Mouse (Mus musculus): ENCODE measurements around the gene Prrc2a.
A peak's percentile ranks its signal among the peaks of the same experiment; 100 is the strongest.

Prrc2a gene

DNA sequence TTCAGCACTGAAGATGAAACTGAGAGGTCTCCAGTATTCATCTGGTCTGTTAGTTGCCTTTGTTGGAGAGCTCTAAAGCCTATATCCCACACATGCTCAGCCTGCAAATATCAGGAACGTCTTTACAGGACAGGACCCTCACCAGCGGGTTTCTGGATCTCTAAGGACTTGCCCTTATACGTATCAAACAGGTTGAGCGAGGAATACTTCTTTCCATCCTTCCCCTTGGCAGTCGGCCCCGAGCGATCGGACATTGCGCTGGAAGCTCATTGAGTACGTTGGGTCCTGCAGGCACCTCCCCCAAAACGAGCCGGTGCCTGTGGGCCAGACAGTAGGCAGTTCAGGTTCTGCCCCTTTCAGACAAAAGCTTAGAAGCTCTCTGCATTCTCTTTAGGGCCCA is 2.0 kb downstream of the Prrc2a start:
- no peak for DNase-seq (ENCODE audit: low spot score in 2 of 2)

DNA sequence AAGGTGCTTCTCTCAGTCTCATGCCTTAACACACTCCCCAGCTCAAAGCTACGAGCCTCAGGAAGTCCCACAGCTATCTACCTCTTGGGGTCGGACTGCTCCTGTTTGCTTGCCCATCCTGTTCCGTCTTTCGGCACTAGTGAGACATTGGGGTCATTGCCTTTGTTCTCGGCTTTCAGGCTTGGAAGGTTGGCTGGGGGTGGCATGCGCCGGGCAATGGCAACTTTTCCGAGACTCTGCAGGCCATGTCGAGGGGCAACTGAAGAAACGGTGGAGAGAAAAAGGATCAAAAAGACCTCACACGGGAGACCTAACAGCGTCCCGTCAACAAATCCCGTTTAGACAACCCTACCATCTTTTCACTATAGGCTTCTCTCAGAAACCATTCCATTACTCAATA is 2.6 kb downstream of the Prrc2a start:
- DNase-seq (ENCODE audit: low spot score in 2 of 2): no peak

DNA sequence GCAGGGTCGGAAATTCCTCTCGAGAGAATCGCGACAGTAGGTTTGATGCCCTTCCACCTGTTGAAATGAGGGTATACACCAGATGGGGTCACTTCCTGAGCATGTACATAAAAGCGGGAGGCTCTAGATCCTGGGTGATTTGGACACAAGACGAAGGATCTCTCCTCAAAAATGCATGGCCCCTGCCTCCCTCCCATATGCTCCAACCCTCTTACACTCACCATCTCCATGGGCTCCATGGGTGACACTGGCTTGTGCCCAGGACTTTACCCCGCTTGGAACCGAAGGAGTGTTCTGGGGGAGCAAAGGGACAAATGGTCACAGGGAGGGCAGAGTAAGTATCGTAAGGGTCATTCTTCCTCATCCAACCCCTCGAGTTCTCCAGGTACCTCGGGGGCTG is 3.3 kb downstream of the Prrc2a start:
- no peak for DNase-seq (ENCODE audit: low spot score in 2 of 2)

DNA sequence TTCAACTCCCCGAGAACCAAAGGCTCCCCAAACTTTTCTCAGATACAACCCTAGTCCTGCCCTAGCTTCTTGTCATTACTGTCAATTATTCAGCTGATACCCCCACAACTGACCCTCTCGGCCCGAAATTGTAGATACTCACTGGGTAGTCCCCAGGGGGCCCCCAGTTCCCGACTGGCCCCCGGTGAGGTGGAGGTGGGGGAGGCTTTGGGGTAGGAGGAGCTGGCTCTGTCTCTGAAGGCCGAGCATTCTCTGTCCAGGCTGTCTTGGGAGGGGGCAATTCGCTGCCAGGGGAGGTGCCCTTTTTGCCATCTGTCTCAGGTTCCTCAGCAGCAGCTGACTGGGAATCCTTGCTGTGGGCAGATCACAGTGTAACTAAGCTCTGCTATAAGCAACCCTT is 5.1 kb downstream of the Prrc2a start:
- no peak for DNase-seq (ENCODE audit: low spot score in 2 of 2)

DNA sequence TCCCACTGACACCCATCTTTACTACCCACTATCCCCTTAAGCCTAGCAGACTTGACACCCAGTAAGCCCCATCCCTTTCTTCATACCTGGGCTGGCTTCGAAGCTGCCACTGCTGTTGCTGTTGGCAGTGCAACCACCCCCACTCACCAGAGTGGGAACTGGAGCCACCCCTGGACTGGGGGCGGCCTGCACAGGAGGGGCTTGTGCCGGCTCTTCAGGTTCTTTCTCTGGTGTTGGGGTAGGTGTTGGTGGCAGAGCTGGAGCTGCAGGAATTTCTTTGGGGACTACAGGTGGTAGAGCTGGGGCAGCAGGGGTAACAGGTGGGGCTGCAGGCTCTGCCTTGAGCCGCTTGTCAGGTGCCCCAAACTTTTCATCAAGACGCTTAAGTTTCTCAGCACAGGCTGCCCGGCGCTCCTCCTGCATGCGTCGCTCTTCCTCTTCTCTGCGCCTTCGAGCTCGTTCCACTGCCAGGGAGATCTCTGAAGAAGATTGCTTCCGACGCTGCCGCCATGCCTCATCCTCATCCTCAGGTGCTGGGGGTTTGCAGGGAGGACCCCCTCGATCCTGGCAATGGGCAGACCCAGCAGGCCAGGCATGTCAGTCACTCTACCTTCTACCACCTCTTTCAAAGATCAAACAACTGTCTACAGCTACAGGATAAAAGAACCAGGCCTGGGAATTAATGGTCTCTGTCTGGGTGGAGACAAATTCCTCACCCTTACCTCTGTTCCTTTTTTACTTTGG is 5.7 kb downstream of the Prrc2a start:
- no peak for DNase-seq (ENCODE audit: low spot score in 2 of 2)

DNA sequence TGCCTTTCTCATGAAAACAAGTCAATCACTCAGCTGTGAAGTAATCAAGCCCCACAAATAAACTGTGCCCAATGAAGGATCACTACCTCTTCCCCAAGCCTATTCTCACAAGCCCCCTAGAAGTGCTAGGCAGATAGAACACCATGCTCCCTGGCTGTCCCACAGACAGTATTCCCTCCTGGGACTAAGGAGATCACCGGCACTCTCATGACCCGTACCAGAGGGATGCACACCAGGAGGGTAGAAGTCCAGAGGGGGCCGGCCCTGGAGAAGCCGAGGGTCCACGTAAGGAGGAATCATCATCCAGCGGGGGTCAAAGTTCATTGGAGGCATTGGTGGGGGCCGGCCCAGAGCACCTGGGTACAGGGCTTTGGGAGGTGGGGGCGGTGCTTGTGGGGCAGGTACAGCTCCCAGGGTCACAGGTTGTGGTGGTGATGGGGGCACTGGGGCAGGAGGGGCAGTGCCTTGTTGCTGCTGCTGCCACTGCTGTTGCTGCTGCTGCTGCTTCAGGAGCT is 7.0 kb downstream of the Prrc2a start:
- no peak for DNase-seq (ENCODE audit: low spot score in 2 of 2)

DNA sequence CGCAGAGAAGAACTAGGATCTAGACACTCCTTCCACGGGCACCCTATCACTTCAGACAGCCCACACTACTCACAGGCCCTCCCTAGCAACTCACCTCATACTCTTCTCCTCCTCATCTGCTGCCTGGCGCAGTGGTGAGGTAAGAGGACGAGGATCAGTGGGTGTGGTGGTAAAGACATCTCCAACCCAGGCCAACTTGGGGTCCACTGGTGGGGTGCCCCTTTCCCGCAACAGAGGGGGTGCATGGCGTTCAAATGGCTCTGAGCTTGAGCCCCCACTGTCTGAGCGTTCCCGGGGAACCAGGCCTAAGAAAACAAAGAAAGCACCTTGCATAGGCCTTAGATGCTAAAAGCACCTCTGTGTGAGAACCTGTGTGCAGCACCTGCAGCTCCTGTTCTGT is 7.4 kb downstream of the Prrc2a start:
- DNase-seq (ENCODE audit: low spot score in 2 of 2): no peak

DNA sequence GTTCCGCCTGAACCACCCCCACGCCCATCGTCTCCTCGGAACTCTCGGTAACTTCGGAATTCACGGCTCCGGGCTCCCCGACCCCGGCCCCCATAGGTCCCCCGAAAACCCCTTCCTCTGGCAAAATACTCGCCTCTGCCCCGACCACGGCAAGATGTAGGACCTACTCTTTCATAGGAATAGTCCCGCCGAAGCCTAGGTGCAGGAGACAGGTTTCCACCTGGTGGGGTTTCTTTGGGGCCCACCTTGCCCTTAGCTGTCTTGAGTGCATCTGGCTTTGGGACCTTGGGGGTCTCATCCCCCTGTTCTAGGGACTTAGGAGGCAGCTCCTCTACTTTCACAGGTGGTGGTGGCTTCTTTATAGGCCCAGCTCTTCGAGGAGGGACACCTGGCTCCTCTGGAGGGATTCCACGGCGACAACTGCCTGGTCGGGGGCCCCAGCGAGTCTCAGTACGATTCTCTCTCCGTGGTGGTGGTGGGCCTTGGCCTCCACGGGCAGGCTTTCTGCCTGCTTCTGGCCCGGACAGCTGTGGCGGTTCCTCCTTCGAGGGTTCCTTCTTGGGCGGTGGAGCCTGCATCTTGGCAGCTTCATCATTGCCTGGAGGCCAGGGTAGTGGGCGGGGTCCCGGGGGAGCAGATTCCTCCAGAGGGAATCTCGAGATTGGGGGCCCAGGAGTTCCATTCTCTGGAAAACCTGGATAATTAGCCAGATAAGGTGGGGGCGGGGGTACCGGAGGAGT is 8.1 kb downstream of the Prrc2a start:
- DNase-seq (ENCODE audit: low spot score in 2 of 2): no peak

DNA sequence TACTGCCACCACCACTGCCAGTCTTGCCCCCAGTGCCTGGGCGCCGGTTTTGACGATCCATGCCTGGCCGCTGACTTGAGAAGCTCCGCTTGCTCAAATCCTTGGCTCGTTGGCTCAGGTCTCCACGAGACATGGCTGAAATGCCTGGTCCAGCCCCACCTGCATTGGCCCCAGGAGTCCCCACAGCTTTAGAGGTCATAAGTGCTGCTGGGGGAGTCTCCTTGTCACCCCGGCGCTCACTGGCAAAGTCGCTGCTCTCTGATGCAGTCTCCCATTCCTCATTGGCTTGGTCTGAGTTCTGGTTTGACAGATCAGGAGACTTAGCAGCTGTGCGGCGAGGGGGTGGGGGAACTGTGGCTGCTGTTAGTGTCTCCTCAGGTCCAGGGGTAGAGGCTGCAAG is 9.2 kb downstream of the Prrc2a start:
- DNase-seq (ENCODE audit: low spot score in 2 of 2): no peak

DNA sequence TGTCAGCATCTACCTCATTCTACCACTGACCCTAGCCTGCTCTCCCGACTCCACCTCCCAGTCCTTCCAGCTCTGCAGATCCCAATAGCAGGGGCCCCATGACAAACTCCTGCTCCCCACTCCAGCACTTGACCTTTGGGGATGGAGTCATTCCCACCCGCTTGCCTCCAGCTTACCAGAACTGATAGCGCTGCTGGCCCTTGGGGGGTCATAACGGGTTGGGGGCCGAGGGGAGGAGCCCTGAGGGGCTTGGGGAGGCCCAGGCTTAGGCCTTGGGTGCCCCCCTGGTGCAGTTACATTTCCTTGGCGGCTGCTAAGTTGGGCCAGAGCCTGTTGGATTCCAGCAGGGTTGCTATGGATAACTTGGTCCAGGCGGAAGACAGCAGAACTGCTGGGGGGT is 10.1 kb downstream of the Prrc2a start:
- DNase-seq (ENCODE audit: low spot score in 2 of 2): no peak

DNA sequence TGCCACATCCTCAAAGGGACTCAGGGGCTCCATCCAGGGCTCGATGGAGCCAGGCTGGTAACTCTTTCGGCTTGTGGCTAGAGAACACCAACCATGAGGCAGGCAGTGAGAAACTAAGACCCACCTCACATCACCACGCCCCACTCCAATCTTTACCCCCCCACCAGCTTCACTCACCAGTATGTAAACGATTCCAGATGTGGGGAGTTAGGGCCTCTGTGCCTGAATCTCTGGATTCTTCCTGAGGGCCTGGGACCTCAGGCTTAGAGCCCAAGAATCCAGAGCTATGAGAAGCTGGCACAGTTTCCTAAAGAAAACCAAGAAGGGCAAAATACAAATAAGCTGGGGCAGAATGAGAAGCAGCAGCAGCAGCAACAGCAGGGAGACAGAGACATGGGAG is 10.8 kb downstream of the Prrc2a start:
- DNase-seq (ENCODE audit: low spot score in 2 of 2): no peak

DNA sequence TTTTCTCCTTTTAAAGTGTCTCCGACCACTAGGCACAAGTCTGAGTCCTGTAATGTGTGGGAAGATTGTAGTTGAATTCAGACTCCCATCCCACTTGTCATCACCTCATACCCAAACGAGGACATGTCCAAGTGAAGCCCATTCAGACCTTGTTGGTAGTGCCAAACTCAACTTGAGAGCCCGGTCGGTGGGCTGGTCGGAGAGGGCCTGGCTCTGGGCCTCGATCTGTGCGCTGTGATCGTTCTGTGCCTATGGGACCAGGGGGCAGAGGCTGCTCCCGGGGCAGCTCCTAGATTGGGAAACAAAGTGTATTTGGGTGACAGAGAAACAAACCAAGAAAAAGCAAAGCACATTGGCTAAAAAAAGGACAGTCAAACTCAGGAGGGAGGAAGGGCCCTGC is 11.6 kb downstream of the Prrc2a start:
- DNase-seq (ENCODE audit: low spot score in 2 of 2): no peak

DNA sequence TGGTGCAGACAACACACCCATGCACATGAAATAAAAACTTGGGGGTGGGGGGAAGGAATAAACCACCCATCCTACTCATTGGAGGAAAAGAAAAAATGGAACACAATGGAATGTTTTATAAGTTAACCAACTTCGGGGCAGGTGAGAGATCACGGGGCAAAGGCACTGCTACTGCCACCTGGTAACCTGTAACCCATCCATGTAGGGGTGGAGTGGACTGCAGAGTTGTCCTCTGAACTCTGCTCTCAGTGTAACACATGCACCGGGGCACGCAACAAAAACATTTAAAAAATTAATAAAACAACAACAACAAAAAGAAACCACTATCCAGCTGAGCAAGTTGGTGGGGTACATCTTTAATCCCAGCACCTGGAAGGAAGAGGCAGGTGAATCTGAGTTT is 12.6 kb downstream of the Prrc2a start:
- DNase-seq (ENCODE audit: low spot score in 2 of 2): no peak

DNA sequence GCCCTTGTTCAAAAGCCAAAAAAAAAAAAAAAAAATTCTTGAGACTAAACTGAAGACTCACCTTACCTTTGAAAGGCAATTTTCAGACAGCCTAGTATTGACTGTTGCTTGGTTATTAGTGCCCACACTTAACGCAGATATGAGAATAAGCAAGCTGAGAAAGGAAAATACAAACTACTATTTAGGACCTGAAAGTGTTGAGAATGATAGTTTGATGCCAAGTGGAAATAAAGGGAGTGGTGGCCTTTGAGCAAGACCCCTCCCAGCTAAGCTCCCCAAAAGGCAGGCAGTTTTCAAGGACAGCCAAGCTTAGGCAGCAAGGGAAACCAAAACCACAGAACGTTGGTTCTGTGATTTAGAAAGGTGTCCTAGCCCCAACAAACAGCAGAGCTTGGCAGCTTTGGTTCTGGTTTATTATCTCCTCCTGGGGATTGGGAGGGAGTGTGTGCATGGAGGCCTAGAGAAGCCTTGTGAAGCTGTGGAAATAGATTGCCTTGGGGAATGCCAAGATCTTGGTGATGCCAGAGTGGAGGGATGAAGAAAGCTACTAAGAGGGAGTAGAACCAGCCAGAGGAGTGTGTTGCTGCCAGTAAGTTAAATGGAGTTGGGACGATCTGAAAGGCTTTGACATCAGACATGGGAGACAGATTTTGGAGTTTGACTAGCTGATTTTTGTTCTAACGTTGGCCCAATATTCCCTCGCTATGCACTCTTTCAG is 16.6 kb downstream of the Prrc2a start:
- no peak for DNase-seq (ENCODE audit: low spot score in 2 of 2)

DNA sequence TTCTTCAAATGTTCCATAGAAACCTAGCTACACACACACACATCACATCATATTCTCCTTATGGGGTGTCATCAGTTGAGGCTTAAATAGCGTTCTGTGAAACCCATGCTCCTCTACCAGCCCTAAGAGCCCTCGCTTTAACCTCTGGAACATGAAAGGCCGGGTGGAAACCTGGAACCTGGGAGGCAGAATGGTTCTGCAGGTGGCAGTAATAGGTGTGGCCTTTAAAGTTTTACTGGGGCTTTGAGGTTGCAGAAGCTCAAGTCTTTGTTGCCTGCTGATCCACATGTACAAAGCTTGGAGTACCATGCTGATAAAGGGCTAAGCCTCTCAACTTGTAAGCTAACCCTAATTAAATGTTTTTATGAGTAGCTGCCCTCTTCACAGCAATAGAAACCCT is 17.3 kb downstream of the Prrc2a start:
- no peak for DNase-seq (ENCODE audit: low spot score in 2 of 2)

DNA sequence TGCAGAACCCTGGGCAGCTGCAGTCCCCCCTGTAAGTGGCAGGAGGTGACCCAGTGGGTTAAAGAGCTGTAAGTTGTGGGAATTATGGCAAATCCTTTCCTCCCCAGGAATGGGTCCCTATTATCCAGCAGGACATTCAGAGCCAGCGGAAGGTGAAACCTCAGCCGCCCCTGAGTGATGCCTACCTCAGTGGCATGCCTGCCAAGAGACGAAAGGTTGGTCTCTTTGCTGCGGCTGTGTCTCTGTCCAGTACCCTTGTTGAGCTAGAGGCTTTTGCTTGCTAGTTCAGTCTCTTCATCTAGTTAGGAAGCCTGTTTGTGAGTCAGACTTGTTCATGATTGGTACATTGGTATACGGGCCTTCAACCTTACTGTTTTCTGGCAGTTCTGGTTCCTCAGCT is 18.6 kb downstream of the Prrc2a start:
- no peak for DNase-seq (ENCODE audit: low spot score in 2 of 2)

DNA sequence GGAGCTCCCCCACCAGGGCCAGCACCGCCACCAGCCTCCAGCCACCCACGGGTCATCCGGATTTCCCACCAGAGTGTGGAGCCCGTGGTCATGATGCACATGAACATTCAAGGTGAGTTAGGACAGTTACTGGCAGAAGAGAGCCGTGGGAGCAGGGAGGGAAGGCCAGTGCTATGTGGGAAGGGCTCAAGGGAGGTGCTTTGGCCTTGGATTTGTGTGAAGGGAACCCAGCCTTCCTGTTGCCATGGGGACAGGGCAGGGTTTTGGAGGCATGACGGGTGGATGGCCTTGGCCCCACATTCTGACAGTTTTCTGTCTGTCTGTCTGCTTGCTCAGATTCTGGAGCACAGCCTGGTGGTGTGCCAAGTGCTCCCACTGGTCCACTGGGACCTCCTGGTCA is 22.7 kb downstream of the Prrc2a start:
- no peak for DNase-seq (ENCODE audit: low spot score in 2 of 2)

DNA sequence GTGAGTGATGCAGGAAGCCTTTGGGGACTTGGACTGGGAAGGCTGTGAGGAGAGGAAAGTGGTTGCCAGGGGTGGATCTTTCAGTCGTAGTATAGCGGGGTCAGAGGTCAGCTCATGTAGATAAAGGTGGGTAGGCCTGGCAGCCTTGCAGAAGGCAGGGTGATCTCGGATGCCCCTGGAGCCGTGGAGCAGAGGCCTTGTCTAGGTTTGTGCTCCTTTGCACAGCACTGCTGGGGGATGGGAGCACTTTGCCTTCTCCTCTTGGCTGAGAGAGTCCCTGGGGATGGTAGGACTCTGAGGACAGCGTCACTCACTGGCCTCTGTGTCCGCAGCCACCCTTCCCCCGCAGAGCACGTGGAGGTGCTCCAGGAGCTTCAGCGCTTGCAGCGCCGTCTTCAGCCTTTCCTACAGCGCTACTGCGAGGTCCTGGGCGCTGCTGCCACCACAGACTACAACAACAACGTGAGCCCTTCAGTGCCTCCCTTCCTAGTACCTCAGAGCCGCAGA is 24.2 kb downstream of the Prrc2a start:
- no peak for DNase-seq (ENCODE audit: low spot score in 2 of 2)

DNA sequence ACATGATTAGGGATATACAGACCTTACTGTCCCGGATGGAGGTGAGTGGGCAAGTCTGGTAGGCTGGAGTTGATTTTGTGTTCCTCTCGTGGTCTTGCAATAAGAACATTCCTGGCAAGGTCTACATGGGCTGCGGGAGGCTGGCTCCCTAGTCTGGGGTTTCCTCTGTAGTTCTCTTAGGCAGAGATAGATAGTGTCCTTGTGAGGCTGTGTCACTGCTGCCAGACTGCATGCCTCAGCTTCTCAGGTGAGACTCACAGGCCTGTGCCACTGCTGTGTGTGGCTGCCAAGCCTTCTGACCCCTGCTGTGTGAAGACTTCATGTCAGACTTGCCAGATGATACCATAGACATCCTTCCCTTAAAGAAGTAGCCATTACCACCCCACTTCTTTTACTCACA is 25.4 kb downstream of the Prrc2a start:
- DNase-seq (ENCODE audit: low spot score in 2 of 2): no peak

DNA sequence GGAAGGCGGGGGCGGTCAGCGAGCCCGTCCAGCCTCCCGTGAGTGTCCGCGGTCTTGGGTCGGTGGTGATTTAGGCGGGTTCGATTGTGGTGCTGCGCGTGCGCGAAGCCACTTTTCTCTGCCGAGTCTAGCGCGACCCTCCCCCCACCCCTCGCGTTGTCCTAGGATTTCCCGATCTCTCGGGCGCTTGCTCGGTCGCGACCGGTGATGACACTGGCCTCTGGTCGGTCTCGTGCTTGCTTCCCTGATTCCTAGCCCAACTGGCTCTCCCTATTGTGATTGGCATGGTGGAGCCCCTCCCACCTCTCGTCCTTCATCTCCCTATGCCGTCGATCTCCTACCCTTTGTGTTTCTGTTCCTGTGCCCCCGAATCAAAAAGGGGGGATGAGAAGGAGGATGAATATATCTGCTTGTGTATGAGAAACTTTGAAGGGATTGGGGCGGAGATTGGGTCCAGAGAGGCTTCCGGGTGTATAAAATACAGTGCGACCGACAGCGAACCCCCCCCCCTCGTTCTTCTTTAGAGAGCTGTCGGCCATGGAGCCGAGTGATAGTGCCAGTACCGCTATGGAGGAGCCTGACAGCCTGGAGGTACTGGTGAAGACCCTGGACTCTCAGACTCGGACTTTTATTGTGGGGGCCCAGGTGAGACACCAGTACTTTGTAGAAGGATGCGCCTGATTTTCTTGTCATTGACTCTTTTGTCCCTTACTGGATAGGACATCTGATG is 28.9 kb downstream of the Prrc2a start:
- DNase-seq (ENCODE audit: low spot score in 2 of 2): no peak

DNA sequence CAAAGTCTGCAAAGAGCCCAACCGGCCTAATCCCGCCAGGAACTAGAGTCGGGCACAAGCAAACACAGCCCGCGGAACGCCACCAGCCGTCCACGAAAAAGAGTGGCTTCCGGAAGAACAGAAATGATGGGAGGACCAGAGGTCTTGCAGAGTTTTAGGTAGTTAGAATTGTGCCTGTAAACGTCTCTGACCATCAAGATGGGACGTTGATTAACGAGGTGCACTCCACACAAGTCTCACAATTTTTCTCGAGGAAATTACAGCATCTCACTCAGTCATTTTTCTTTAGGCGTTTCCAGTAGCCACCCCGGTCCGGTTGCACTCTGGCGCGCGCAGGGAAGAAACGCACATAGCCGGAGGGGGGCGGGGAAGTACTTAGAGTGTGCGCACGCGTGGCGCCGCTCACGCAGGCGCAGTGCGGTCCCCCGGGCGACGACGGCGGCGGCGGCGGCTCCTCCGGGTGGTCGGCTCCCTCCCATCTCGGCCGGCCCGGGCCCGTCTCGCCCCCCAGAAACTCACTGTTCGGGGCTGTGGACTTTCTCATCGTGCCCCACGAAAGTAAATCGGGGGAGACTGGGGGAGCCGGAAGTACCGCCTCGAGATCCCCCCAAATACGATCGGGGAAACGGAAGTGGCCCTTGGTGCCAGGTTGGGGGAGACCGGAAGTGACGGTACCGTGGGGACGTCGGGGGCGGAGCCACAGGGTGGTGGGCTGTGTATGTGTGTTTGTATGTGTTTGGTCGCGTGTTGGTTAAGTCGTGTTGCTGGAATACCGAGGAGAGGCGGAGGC is 29.7 kb downstream of the Prrc2a start, which contains the start of gene Bag6:
Gene Bag6, plus strand, starts transcription at position 378 of the 790 bp plus-strand sequence.
- DNase-seq (ENCODE audit: low spot score in 2 of 2): peak; percentile 90 to 94
